16 mouse cellular contexts compared by ENCODE assay signal in genomic region chr8:121932668-121933520, GRCm38 (mm10). TPM values are rescaled to one million over a fixed set of nuclear protein-coding genes. Genes with fewer than 3 reads are reported as not detected.
DNase-seq lines count a peak whose midpoint lies in the region; ATAC-seq and TF ChIP-seq lines count a peak whose summit lies in the region.
"Had no signal": no experiment of that assay in that cellular context is flagged by ENCODE, and none has a peak within 500 bp of the region (broad histone marks: within the 10 kb centered on the region; RNA-seq: fewer than 3 reads in every experiment).

No protein-coding gene starts in this region.

- H3K36me3 ChIP-seq in hindbrain, embryonic 13.5 days, result no peaks in the 10 kb centered on the region
- no peaks in the 10 kb centered on the region for H3K36me3 ChIP-seq in hindbrain, embryonic 11.5 days (ENCODE audit: control insufficient read depth, insufficient read depth, low read length)
- no peaks in the 10 kb centered on the region for H3K36me3 ChIP-seq in lung, embryonic 14.5 days (ENCODE audit: insufficient read depth)
- H3K36me3 ChIP-seq in ES-Bruce4 (ENCODE audit: control insufficient read depth, insufficient read depth, low read length, poor library complexity, severe bottlenecking), result no peaks in the 10 kb centered on the region
- H3K36me3 ChIP-seq: forebrain, embryonic 12.5 days; liver, embryonic 13.5 days had no signal

- peak overlapping the region; percentile 8; the same call in 1 of the 2 replicates for H3K9ac ChIP-seq in hindbrain, embryonic 13.5 days
- no peak overlapping the region for H3K9ac ChIP-seq in hindbrain, embryonic 11.5 days (ENCODE audit: low read depth, low read length)
- no peak overlapping the region for H3K9ac ChIP-seq in lung, embryonic 14.5 days
- peak overlapping the region; percentile 28; the same call in 1 of the 2 replicates for H3K9ac ChIP-seq in ES-Bruce4 (ENCODE audit: low read depth, poor library complexity, severe bottlenecking)
- H3K9ac ChIP-seq: forebrain, embryonic 12.5 days; liver, embryonic 13.5 days had no signal

- peaks cover 40% of the 10 kb centered on the region for H3K4me1 ChIP-seq in hindbrain, embryonic 13.5 days (replicated peaks)
- no peaks in the 10 kb centered on the region for H3K4me1 ChIP-seq in hindbrain, embryonic 11.5 days (replicated peaks; ENCODE audit: control insufficient read depth, insufficient read depth, low read length)
- no peaks in the 10 kb centered on the region for H3K4me1 ChIP-seq in lung, embryonic 14.5 days (ENCODE audit: insufficient read depth)
- peaks cover 5% of the 10 kb centered on the region for H3K4me1 ChIP-seq in ES-Bruce4 (ENCODE audit: control insufficient read depth, insufficient read depth, low read length)
- peaks cover 4% of the 10 kb centered on the region; the same call in 1 of the 2 replicates for H3K4me1 ChIP-seq in brown adipose tissue, adult 24 weeks (ENCODE audit: control insufficient read depth, insufficient read depth, insufficient read length, low read length)
- H3K4me1 ChIP-seq: liver, embryonic 13.5 days had no signal

- no peak for TF ChIP-seq EP300 in ES-Bruce4 (IDR thresholded peaks at IDR 0.05; ENCODE audit: insufficient read depth, low read depth, low read length)

- DNase-seq in hindbrain, embryonic 11.5 days (ENCODE audit: low spot score), result no peak
- DNase-seq in lung, embryonic 14.5 days, result no peak
- DNase-seq in lung, postnatal 14 days, result no peak
- DNase-seq in right cerebral cortex, postnatal 4 days, result no peak
- DNase-seq: cerebellum, adult 18-20 months; kidney, adult 9 months; liver, embryonic 13.5 days; thymus, adult 18-20 months had no signal

- 83% methylated on average over 14 of the region's 14 CpGs for WGBS in hindbrain, embryonic 13.5 days
- 89% methylated on average over 14 of the region's 14 CpGs for WGBS in hindbrain, embryonic 11.5 days
- WGBS in lung, embryonic 14.5 days, result 81% methylated on average over 14 of the region's 14 CpGs

- no peak overlapping the region for H3K27ac ChIP-seq in hindbrain, embryonic 13.5 days
- H3K27ac ChIP-seq in hindbrain, embryonic 11.5 days (ENCODE audit: low read depth, low read length), result no peak overlapping the region
- H3K27ac ChIP-seq in lung, embryonic 14.5 days (ENCODE audit: low read depth), result no peak overlapping the region
- H3K27ac ChIP-seq in ES-Bruce4 (ENCODE audit: insufficient read depth, low read length), result peak overlapping the region; percentile 47
- peak overlapping the region; percentile 31 for H3K27ac ChIP-seq in brown adipose tissue, adult 24 weeks (replicated peaks; ENCODE audit: low read depth, low read length)
- H3K27ac ChIP-seq: forebrain, embryonic 12.5 days; liver, embryonic 13.5 days; macrophage had no signal

- no peaks in the 10 kb centered on the region for H3K27me3 ChIP-seq in hindbrain, embryonic 13.5 days
- no peaks in the 10 kb centered on the region for H3K27me3 ChIP-seq in hindbrain, embryonic 11.5 days (ENCODE audit: control insufficient read depth, insufficient read depth, low read length)
- H3K27me3 ChIP-seq in lung, embryonic 14.5 days (ENCODE audit: insufficient read depth, low read length), result no peaks in the 10 kb centered on the region
- no peaks in the 10 kb centered on the region for H3K27me3 ChIP-seq in ES-Bruce4 (ENCODE audit: control insufficient read depth, insufficient read depth, low read length, poor library complexity, severe bottlenecking)
- H3K27me3 ChIP-seq: forebrain, embryonic 12.5 days had no signal

- H3K9me3 ChIP-seq in hindbrain, embryonic 13.5 days, result no peaks in the 10 kb centered on the region
- no peaks in the 10 kb centered on the region for H3K9me3 ChIP-seq in hindbrain, embryonic 11.5 days (ENCODE audit: control insufficient read depth, low read length)
- no peaks in the 10 kb centered on the region for H3K9me3 ChIP-seq in lung, embryonic 14.5 days (ENCODE audit: low read depth, low read length)
- no peaks in the 10 kb centered on the region for H3K9me3 ChIP-seq in ES-Bruce4 (replicated peaks; ENCODE audit: control insufficient read depth, insufficient read depth, low read length, poor library complexity, severe bottlenecking)
- H3K9me3 ChIP-seq: forebrain, embryonic 12.5 days; liver, embryonic 13.5 days had no signal

- H3K4me2 ChIP-seq in hindbrain, embryonic 13.5 days, result no peak overlapping the region
- no peak overlapping the region for H3K4me2 ChIP-seq in hindbrain, embryonic 11.5 days (replicated peaks; ENCODE audit: low read depth, low read length)
- H3K4me2 ChIP-seq in lung, embryonic 14.5 days, result no peak overlapping the region
- H3K4me2 ChIP-seq: forebrain, embryonic 12.5 days; heart, embryonic 11.5 days; liver, embryonic 13.5 days had no signal

- peak; percentile 15; the same call in 1 of the 2 replicates for TF ChIP-seq CTCF in lung, embryonic 14.5 days (IDR thresholded peaks at IDR 0.05; ENCODE audit: low read depth)
- TF ChIP-seq CTCF in ES-Bruce4 (IDR thresholded peaks at IDR 0.05; ENCODE audit: low read depth, low read length), result no peak

- no peak overlapping the region for H3K4me3 ChIP-seq in hindbrain, embryonic 13.5 days
- H3K4me3 ChIP-seq in hindbrain, embryonic 11.5 days (ENCODE audit: low read depth, low read length), result no peak overlapping the region
- H3K4me3 ChIP-seq in lung, embryonic 14.5 days (ENCODE audit: low read depth, low read length), result no peak overlapping the region
- no peak overlapping the region for H3K4me3 ChIP-seq in ES-Bruce4 (ENCODE audit: low read depth, low read length)
- H3K4me3 ChIP-seq in brown adipose tissue, adult 24 weeks (ENCODE audit: insufficient read depth, low read depth, low read length), result no peak overlapping the region
- H3K4me3 ChIP-seq: forebrain, embryonic 12.5 days; liver, embryonic 13.5 days had no signal

- ATAC-seq in hindbrain, embryonic 13.5 days (ENCODE audit: low FRiP score), result no peak
- ATAC-seq in hindbrain, embryonic 11.5 days (ENCODE audit: low FRiP score), result no peak
- no peak for ATAC-seq in lung, embryonic 14.5 days (ENCODE audit: insufficient read depth)
- ATAC-seq: CD4-positive, CD25-positive, alpha-beta regulatory T cell, adult 4 months had no signal

- TF ChIP-seq POLR2A in ES-Bruce4 (IDR thresholded peaks at IDR 0.05; ENCODE audit: insufficient read depth, low read length), result no peak

RNA-seq across cellular contexts. Expression of gene Car5a, which starts 11.8 kb away (rescaled TPM):
- polyA plus RNA-seq in hindbrain, embryonic 13.5 days (2015; fragmentation: Nextera tagmentation; extraction: Ambion mirVana), result 0.19 and 0.43 TPM in 2 replicates
- polyA plus RNA-seq in hindbrain, embryonic 11.5 days (2014; fragmentation: Nextera tagmentation; extraction: Ambion mirVana), result 0.15 TPM in 1 of 2 replicates, not detected in the other
- polyA plus RNA-seq in lung, embryonic 14.5 days (2014; fragmentation: Nextera tagmentation; extraction: Ambion mirVana), result not detected in 2 replicates
- 4.3 and 5.8 TPM in 2 replicates for polyA plus RNA-seq in ES-Bruce4 (2011; ENCODE audit: insufficient read depth, insufficient read length, low read depth, missing spikeins)
- not detected in 2 replicates for polyA plus RNA-seq in brown adipose tissue, adult 24 weeks (2012; ENCODE audit: insufficient read depth, insufficient read length, missing spikeins)
- polyA plus RNA-seq: CD4-positive, CD25-positive, alpha-beta regulatory T cell, adult 4 months; embryonic facial prominence, embryonic 14.5 days; heart, embryonic 11.5 days; macrophage had no signal

RNA-seq across cellular contexts. Expression of gene Banp, which starts 16.7 kb away (rescaled TPM):
- polyA plus RNA-seq in hindbrain, embryonic 13.5 days (2015; fragmentation: Nextera tagmentation; extraction: Ambion mirVana), result 50.3 and 59.0 TPM in 2 replicates
- 50.8 and 51.8 TPM in 2 replicates for polyA plus RNA-seq in hindbrain, embryonic 11.5 days (2014; fragmentation: Nextera tagmentation; extraction: Ambion mirVana)
- polyA plus RNA-seq in lung, embryonic 14.5 days (2014; fragmentation: Nextera tagmentation; extraction: Ambion mirVana), result 42.1 and 43.8 TPM in 2 replicates
- polyA plus RNA-seq in ES-Bruce4 (2011; ENCODE audit: insufficient read depth, insufficient read length, low read depth, missing spikeins), result 47.2 and 54.8 TPM in 2 replicates
- 2.6 and 11.8 TPM in 2 replicates for polyA plus RNA-seq in brown adipose tissue, adult 24 weeks (2012; ENCODE audit: insufficient read depth, insufficient read length, missing spikeins)

RNA-seq across cellular contexts. Expression of gene Slc7a5, which starts 25.4 kb away (rescaled TPM):
- 37.9 and 39.7 TPM in 2 replicates for polyA plus RNA-seq in hindbrain, embryonic 13.5 days (2015; fragmentation: Nextera tagmentation; extraction: Ambion mirVana)
- 23.3 and 29.9 TPM in 2 replicates for polyA plus RNA-seq in hindbrain, embryonic 11.5 days (2014; fragmentation: Nextera tagmentation; extraction: Ambion mirVana)
- 27.3 and 28.8 TPM in 2 replicates for polyA plus RNA-seq in lung, embryonic 14.5 days (2014; fragmentation: Nextera tagmentation; extraction: Ambion mirVana)
- polyA plus RNA-seq in ES-Bruce4 (2011; ENCODE audit: insufficient read depth, insufficient read length, low read depth, missing spikeins), result 80.8 and 85.4 TPM in 2 replicates
- 0.67 TPM in 1 of 2 replicates, not detected in the other for polyA plus RNA-seq in brown adipose tissue, adult 24 weeks (2012; ENCODE audit: insufficient read depth, insufficient read length, missing spikeins)

Comparison
In these comparisons a context has a peak if more than half of its experiments do, and no peak if none do; other contexts are left out.
1. H3K9ac ChIP-seq: peak in hindbrain, embryonic 13.5 days (single experiment) and ES-Bruce4 (single experiment); none in hindbrain, embryonic 11.5 days (single experiment) and lung, embryonic 14.5 days (single experiment).
2. H3K27ac ChIP-seq: peak in ES-Bruce4 (single experiment) and brown adipose tissue, adult 24 weeks (single experiment); none in hindbrain, embryonic 13.5 days (single experiment), hindbrain, embryonic 11.5 days (single experiment) and lung, embryonic 14.5 days (single experiment).
3. RNA of gene Slc7a5, which starts 25.4 kb away (polyA plus RNA-seq): 80.8 to 85.4 TPM in ES-Bruce4, 37.9 to 39.7 TPM in hindbrain, embryonic 13.5 days, 27.3 to 28.8 TPM in lung, embryonic 14.5 days and 23.3 to 29.9 TPM in hindbrain, embryonic 11.5 days; 0.67 TPM in brown adipose tissue, adult 24 weeks; every median in the first group is over 10 times any median in the second.